Mouse (Mus musculus): ENCODE measurements around the gene E2f3. TPM values are rescaled to one million over a fixed set of nuclear protein-coding genes. Genes with fewer than 3 reads are reported as not detected.

The E2f3 gene
- polyA plus RNA-seq, 1 experiment from 2014 or later = 8.4 TPM

Other genes starting within 250 kb of the E2f3 start
- gene Cdkal1, start 130.4 kb downstream of the E2f3 start, polyA plus RNA-seq (2014; fragmentation: Nextera tagmentation; extraction: Ambion mirVana) = 24.9 and 28.3 TPM in 2 replicates
- gene Mboat1, start 150.4 kb upstream of the E2f3 start, polyA plus RNA-seq (2014; fragmentation: Nextera tagmentation; extraction: Ambion mirVana) = 1.6 and 2.5 TPM in 2 replicates

All from heart, embryonic 14.5 days (tissue).